Mouse (Mus musculus) ES-E14 (cell line): ENCODE measurements around the gene Pkmyt1.

ENCODE experiments used
- MAFK ChIP-seq: IDR thresholded peaks from 2 replicates; pipeline ENCODE4 v1.6.1; 2014; ENCODE audit warnings: mild to moderate bottlenecking, low read depth, low read length, inconsistent platforms; ENCODE audit not compliant: insufficient read depth
- ZC3H11A ChIP-seq: IDR thresholded peaks from 2 replicates; pipeline ENCODE4 v1.6.1; 2012; ENCODE audit warnings: low read depth, mild to moderate bottlenecking, inconsistent platforms, low read length, borderline replicate concordance

DNA sequence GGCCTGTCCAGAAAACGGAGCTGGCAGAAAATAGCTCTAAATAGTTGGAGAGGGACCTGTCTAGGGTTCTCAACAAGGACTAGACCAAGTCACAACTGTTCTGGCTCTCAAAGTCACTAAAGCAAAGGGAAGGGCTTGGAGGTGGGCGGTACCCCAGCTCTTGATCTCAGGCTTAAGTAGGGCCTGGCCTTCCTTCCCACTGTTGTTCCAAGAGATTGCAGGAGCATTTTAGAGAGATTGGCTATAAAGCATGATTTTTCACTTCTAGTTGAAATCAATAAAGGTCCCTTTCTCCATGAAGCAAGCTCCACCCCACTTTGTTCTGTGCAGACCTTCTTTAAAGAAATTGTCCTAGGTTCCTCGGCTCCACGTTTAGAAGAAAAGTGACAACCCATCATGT, 659 bp upstream of the Pkmyt1 start:
- no peak for TF ChIP-seq ZC3H11A
- TF ChIP-seq MAFK, result no peak
